Mouse (Mus musculus): ENCODE measurements around the gene Kif13a.

The Kif13a gene

DNA sequence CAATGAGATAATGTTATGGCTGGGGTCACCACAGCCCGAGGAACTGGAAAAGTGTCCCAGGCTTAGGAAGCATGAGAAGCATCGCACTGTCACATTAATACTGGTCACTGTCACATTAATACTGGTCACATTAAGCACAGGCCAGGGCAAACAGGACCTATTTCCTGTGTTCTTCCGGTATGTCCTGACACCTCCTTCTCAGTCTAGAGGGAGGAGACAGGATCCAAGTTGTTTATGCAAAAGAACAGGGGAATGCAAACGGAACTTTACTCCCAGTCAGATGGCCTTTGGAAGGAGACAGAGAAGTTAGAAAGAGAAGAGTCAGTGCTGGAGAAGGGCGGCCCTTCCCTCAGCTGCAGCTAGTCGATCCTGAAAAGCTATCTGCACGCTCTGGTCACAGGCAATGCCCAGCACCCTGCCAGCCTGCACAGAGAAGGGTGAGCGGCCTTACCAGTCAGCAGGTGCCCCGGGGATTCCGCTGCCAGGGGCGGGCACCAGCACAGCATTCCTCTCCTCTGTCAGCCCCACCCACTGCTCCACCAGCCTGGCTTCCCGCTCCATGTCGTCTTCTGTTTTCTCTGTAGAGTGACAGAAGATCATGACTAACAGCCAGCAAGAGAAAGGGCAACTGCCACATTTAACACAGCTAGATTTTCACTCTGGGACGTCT, 152.9 kb downstream of the Kif13a start:
- DNase-seq (ENCODE audit: low read depth): peak; percentile 26

- peak; percentile 98 for DNase-seq (ENCODE audit: low read depth)
These were observed 154.7 kb downstream of the Kif13a start for GRCm38 (mm10) chr13:46774998-46775397.

DNA sequence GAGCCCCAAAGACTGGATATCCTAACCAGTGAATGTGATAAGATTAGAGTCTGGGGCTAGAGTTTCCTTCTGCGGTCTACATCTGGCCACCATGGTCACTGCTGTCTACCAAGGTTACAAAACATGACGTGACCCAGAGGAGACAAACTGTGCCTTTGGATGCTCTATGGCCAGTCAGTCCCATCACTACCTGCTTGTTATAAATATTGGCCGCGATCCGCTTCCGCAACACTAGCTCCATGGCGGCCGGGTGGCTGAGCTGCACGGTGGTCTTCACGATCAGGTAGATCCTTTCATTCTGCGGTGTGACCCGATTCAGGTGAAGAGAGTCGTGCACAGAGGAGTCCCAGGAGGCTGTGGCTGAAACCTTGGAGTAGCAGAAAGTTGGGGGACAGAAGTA, 157.1 kb downstream of the Kif13a start:
- no peak for DNase-seq (ENCODE audit: low read depth)

DNA sequence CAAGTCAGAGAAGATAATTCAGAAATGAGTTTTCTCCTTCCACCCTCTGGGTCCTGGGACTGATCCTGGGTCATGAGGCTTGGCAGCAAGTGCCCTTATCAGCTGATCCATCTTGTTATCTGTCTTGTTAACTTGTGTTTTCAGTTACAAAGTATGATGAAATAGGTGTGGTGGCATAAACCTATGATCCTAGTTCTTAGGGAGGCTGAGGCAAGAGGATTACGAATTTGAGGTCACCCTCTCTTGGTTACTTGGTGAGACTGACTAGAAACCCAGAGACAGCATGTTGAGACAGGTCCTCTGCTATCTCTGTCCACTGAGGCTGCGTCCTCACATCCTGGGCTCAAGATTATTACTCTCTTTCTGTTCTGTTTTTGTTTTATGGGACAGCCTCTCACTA, 164.3 kb downstream of the Kif13a start:
- DNase-seq (ENCODE audit: low read depth): peak; percentile 86

DNA sequence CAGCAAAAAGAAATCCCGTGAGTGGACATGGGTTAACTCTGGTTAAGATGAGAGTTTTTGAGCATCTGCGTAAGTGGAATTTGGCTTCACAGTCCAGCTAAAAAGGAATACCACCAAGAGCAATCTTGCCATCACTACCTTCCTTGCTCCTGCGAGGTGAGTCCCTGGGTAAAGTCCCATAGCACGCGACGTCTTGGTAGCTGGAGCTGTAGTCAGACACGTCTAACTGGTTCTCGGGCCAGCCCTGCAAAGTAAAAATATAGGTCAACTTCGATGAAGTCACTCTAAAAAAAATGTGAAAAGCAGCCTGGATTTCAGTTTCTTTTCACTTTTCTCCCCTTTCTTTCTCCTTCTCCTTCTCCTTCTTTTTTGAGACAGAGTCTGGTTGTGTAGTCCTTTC, 166.5 kb downstream of the Kif13a start:
- DNase-seq (ENCODE audit: low read depth): no peak

- DNase-seq (ENCODE audit: low read depth): no peak
These were observed 168.7 kb downstream of the Kif13a start for GRCm38 (mm10) chr13:46760921-46761320.

GRCm38 (mm10) chr13:46759281-46759809, 170.3 kb downstream of the Kif13a start:
- no peak for DNase-seq (ENCODE audit: low read depth)

GRCm38 (mm10) chr13:46758627-46759026, 171.0 kb downstream of the Kif13a start:
- DNase-seq (ENCODE audit: low read depth): no peak

DNA sequence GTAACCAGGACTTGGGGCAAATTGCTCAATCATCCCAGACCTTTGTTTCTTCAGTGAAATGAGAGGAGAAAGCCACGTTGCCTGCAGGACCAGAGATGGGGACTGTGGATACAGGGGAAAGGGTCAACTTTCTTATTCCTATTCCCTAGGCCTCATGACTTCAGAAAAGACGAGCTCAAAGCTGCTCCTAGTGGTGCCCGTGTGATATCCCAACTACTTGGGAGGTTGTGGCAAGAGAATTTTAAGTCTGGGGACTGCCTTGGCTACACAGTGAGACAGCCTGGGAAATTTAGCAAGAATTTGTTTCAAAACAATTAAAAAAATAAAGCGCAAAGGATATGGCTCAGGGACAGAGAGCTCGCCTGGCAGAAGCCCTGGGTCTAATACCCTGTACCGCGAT, 171.7 kb downstream of the Kif13a start:
- no peak for DNase-seq (ENCODE audit: low read depth)

DNA sequence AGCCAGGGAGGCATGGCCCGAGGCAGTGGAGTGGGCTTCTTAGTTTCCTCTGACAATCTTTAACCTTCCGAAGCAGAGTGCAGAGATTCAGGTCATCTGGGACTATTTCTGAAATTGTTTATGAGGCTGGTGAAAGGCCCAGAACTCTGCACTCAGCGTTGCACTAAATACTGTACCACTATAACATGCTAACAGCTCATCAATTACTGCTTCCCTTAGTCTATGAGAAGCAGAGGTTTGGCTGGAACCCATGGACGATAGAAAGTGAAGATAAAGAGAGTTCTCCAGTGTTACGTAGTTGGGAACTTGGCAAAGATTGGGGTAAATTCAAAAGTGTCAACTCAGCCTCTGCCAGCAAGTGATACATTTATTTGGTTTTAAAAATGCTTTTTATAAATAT, 176.4 kb downstream of the Kif13a start:
- no peak for DNase-seq (ENCODE audit: low read depth)

- no peak for DNase-seq (ENCODE audit: low read depth)
These were observed 177.0 kb downstream of the Kif13a start for GRCm38 (mm10) chr13:46752566-46753229.

- peak; percentile 20 for DNase-seq (ENCODE audit: low read depth)
These were observed 181.4 kb downstream of the Kif13a start for GRCm38 (mm10) chr13:46748138-46748873.

- no peak for DNase-seq (ENCODE audit: low read depth)
These were observed 185.8 kb downstream of the Kif13a start for GRCm38 (mm10) chr13:46743821-46744220.

- DNase-seq (ENCODE audit: low read depth): no peak
These were observed 187.3 kb downstream of the Kif13a start for GRCm38 (mm10) chr13:46742367-46742766.

DNA sequence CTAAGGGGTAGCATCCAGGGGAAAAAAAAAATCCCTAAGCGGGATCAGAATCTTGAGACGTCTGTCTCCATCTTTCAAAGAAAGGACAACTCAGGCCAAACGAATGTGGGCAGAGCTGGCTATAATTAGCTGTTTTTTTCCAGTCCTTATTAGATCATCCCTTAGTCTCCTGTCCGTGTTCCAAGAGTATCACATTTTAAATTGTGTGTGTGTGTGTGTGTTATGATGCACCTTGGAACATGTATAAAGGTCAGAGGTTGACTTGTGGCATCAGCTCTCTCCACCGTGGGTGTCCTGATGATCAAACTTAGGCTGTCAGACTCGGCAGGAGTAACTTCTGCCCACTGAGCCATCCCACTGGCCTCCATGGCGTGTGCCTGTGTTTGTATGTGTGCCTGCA, 190.2 kb downstream of the Kif13a start:
- DNase-seq (ENCODE audit: low read depth): no peak

- DNase-seq (ENCODE audit: low read depth): peak; percentile 49
These were observed 192.2 kb downstream of the Kif13a start for GRCm38 (mm10) chr13:46737482-46737881.

DNA sequence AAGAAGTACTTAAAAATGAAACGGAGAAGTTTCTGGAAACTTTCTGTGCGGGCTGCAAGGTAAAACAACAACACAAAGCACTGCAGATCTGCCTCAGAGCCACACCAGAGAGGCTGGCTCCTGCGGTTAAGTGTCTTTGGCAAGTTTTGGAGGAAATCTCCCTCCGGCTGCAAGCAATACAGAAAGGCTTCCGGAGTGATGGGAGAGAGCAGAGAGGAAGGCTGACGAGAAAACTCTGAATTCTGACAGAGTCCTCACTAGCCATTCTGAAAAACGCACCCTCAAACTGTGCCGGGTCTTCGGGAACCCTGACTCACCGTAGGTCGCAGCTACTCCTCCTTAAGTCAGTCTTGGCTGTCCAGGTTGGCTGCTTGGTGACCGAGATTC, 193.2 kb downstream of the Kif13a start:
- peak; percentile 72 for DNase-seq (ENCODE audit: low read depth)

DNA sequence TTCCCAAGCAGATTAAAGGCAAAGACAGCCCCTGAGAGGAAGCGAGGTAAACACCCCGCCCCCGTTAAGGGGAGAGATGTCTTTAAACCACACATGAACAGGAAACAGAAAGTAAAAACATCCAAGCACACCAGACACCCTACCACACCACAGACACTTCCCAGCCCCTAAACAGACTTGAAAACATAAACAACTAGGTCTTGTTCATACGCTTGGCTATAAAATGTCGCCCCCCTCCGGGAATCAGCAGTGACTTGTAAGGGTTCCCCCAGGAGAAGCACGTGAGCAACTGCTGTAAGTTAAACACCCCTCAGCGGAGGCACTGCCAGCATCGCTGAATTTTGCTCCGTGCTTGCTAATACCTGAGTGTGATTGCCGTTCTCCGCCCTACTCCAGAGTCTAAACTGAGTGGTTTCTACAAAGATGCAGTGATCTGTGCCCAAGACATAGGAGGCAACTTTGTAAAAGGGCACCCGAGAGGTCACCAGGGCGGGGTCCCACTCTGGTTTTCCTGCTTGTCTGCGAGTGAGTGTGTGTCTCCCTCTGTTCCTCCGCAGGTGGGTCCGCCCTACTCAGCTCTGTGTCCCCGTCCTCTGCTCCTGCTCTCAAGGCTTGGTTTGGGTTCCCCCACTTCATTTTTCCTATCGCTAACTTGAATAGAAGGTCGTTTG, 193.7 kb downstream of the Kif13a start:
- peak; percentile 91 for DNase-seq (ENCODE audit: low read depth)

DNA sequence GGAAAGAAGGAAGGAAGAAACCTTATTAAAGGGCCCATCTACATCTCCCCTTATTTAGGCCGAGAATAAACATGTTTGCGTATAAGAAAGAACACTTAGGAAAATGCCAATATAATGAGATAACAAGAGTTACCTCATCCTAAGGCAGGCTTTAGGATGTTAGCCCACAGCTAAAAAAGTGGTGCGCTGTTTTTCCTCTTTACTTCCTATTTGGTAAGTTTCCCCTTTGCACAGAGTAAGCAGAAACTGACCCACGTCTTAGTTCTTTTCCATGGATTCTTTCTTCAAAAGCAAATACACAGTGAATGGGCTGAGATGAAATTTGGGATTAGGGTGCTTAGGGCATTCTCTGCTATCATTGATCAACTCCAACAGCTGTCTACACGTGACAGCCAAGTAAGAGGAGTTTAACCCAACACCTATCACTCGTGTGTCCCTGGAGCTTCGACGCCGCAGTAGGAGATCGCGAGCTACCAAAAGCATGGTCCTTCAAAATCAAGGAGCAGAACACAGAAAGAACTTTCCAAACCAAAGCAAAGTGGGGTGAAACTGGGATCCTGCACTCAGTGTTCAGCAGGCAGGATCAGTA, 194.4 kb downstream of the Kif13a start:
- peak; percentile 65 for DNase-seq (ENCODE audit: low read depth)

DNA sequence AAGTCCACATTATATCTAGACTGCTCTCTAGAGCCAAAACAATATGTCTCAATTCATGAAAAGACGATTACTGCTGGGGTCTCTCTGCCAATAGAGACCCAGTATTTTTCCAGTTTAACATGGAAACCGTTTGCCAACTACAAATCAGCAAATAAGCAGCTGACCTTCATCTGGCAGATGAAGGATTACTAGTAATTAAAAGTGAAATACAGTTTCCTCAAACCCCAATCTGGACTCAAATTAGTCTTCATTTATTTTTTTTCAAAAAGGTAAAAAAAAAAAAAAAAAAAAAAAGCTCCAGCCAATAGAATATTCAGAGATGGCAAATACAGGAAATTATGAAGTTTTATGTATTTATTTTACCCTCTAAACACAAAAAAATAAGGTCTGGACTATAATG, 199.7 kb downstream of the Kif13a start:
- DNase-seq (ENCODE audit: low read depth): no peak

GRCm38 (mm10) chr13:46728411-46728810, 201.3 kb downstream of the Kif13a start:
- peak; percentile 57 for DNase-seq (ENCODE audit: low read depth)

GRCm38 (mm10) chr13:46727837-46728268, 201.8 kb downstream of the Kif13a start, which contains the start of gene Nup153:
Gene Nup153 (minus strand): TSS chr13:46727940.
- peak; percentile 97 for DNase-seq (ENCODE audit: low read depth)

All from 416B (cell line).